Mouse (Mus musculus): ENCODE measurements around the gene Sipa1l1.
"Not testable (repeated sequence)": the region's sequence is repeated elsewhere in the genome, so short reads cannot be mapped to it uniquely, and the experiment has no call there.

Gene Sipa1l1

DNA sequence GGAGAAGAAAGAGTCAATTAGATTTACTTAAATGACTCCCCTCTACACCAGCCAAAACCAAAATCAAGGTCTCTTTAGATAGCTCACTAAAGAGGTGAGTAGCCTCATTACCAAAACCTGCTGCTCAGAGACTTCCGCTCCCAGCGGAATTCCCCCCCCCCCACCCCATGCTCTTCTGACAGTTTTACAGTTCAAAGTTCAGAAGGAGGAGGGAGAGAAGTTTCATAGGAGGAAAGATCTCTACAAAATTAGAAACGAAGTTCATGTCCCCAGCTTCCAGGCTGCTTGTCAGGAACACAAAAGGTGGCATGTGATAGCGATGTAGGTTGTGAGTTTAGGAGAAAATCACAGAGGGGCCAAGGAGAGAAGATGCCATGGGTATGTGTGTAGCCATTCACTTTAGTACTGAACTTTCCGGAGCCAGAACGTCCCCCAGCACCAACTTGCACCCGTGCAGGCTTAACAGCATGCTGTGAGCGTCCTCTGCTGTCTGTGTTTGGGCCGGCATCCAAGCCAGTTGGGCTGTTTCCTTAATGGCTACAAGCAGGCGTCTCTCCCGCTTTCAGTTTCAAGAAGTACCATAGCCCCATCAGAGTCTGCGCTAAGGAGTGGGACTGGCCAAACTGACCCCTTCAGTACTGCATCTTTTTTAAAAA, 300.7 kb downstream of the Sipa1l1 start:
- in situ Hi-C loops (cut with MboI, MseI), result loop anchor here (5.0 to 25.0 kb wide), 3 partner anchors 308 to 985 kb away; partner anchors contain the start of genes Cox16 and Map3k9

DNA sequence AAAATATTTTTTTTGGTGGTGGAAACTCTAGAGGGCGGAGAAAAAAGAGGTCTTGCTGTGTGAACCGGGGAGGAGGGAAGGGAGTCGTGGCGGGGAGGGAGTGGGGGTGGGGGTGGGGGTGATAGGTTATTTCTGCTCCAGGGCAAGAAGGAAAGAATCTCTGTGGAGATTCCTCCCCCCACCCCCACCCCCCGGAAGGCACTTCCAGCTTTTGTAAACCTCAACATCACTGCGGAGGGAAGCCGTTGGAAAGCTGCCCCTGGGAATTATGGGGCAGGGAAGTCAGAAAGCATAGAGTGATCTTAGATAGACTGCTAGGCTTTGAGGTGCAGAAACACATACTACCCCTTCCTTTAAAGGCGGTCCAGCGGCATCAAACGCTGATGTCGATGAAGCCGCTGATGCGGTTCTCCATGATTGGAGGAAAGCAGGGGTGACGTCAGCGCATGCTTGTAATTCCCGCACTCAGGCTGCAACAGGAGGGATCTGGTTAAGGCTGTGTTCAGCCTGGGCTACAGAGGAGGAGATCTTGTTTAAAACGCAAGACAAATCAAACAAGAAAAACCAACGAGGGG, 301.3 kb downstream of the Sipa1l1 start:
- in situ Hi-C loops (cut with MboI, MseI), result loop anchor here (5.0 to 25.0 kb wide), 3 partner anchors 308 to 986 kb away; partner anchors contain the start of genes Cox16 and Map3k9

DNA sequence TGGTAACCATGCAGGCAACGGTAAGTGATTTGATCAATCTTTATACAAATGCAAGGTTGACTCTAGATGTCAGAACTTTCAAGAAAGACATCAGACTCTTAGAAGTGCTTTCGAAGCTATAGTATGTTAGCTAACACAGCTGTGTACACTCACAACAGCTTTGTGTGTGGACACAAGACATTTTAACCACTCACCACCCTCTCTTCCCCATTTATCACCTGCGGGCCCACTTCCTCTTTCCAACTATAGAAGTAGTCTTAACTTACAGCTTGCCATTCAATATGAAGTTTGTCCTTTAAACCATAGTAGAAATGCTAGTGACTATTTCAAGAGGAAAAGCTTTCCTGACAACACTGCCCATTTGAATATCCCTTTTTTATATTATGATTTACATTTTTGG, 303.7 kb downstream of the Sipa1l1 start:
- in situ Hi-C loops (cut with MboI, MseI), result loop anchor here (5.0 to 25.0 kb wide), 3 partner anchors 310 to 988 kb away; partner anchors contain the start of genes Cox16 and Map3k9

DNA sequence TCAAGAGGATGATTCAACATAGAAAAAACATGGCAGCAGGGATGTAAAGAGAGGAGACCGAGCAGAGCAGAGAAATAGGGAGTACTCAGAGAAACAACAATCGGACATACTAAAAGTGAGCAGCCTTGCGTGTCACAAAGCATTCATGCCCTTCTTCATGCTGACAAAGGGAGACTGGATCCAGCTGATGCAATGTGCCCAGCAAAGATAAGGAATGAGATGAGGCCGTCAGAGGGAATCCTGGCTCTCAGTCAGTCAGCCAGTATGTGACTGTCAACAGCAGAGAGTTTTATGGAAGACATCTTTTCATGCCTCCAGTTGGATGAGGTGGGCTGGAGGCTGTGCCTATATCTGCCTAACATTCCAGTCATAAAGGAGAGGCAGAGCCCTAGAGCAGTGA, 304.1 kb downstream of the Sipa1l1 start:
- in situ Hi-C loops (cut with MboI, MseI), result loop anchor here (5.0 to 25.0 kb wide), 3 partner anchors 311 to 988 kb away; partner anchors contain the start of genes Cox16 and Map3k9

DNA sequence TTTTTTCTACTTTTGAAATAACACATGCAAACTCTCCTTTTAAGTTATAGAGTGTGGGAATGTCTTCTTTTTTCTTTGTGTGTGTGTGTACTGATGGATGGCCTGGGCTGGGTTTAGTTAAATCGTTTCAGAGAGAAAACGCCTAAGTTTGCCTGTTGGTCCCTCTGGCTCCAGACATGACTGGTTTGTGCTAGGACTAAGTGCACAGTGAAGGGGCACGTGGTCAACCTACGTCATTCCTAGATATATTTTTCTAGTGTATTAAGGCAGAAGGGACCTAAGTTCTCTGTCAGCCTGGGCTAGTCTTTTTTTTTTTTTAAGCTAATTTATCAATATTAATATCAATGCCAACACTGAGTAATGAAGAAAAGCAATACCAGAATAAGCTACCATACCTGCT, 305.3 kb downstream of the Sipa1l1 start:
- in situ Hi-C loops (cut with MboI, MseI), result loop anchor here (5.0 to 25.0 kb wide), 3 partner anchors 312 to 990 kb away; partner anchors contain the start of genes Cox16 and Map3k9

DNA sequence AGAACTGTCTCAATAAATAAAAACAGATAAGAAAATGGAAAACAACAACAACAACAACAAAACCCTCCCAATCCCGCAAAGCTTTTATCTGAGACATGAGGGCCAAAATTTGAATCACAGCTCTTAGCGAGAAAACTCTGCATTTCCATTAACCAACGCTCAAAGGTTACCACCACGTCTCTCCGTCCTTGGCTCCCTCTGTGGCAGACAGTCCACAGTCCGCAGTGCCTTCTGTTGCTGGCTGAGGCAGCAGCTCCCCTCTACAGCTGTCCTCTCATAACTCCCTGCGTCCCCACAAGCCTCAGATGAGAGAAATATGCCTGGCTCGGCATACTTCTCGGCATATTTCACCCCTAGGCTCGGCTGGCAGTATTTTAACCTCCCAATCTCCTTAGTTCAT, 306.9 kb downstream of the Sipa1l1 start:
- in situ Hi-C loops (cut with MboI, MseI), result loop anchor here (10.0 kb wide), 1 partner anchor 991 kb away; the partner anchor contains the start of gene Cox16

DNA sequence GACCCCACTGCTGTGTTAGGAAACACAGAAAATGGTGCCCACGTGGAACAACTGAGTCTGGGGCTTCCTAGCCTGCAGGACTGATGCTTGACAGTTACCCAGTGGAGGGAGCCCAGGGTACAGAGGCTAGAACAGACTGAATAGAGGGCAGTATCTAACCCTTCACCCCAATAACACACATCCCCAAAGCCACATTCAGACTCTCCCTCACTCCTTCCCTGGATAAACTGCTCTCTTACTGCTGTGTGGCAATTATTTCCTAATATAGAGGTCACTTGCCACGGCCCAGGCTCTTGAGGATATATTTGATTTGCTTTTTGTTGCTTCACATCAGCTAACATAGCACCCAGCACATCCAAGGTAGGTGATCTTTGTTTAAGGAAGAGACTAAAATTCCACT, 307.5 kb downstream of the Sipa1l1 start:
- in situ Hi-C loops (cut with MboI, MseI), result loop anchor here (10.0 kb wide), 1 partner anchor 992 kb away; the partner anchor contains the start of gene Cox16

DNA sequence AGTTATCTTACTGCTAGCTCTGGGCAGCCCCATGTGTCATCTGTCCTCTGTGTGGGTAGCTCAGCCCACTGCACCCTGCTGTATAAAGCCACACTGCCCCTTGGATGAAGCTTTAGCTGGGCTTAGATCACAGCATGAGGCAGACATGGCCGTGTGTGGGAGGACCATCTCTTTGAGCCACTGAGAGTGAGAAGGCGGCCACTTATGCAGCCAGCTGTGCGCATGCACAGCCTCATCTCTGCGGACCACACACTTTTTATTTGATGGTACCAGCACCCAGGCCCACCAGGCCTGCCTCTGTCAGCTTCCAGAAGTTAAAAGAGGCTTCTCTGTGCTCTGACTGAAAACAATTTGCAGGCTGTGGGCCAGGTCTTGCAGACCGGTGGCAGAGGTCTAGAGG, 308.7 kb downstream of the Sipa1l1 start:
- in situ Hi-C loops (cut with MboI, MseI), result loop anchor here (10.0 kb wide), 1 partner anchor 993 kb away; the partner anchor contains the start of gene Cox16

DNA sequence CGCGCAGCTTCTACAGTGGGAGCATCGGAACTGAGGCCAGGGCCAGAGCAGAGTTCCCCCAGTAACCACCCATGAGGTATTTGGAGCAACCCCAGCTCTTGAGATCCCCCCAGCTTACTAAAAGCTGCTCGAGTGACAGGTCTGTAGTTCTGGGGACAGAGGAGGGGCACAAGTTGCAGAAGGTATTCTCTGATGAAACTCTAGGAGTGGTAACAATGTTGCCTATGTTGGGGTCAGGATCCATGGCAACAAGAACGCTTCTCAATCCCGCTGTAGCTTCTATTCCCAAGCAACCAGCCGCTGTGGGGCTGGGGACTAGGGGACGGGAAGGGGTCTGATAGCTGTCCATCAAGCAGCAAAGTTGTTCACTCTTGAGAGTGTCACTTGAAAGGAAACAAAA, 309.1 kb downstream of the Sipa1l1 start:
- in situ Hi-C loops (cut with MboI, MseI), result loop anchor here (10.0 kb wide), 1 partner anchor 993 kb away; the partner anchor contains the start of gene Cox16

DNA sequence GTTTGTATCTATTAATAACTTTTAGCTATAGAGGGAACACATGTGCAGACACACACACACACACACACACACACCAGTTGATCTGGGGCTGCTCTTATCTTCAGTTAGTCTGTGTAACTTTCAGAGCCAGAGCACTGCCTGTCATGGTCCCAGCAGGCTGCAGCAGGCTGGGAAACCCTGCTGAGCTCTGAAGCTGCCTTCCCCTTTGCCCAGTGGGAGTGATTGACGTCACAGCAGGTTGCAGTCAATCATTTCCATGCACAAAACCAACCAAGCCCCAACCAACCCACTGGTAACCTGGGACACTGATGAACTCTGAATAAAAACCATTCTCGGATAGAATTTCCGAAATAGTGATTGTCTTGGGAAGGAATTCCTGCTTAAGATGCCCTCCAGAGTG, 310.3 kb downstream of the Sipa1l1 start:
- in situ Hi-C loops (cut with MboI, MseI), result loop anchor here (10.0 kb wide), 1 partner anchor 995 kb away; the partner anchor contains the start of gene Cox16

DNA sequence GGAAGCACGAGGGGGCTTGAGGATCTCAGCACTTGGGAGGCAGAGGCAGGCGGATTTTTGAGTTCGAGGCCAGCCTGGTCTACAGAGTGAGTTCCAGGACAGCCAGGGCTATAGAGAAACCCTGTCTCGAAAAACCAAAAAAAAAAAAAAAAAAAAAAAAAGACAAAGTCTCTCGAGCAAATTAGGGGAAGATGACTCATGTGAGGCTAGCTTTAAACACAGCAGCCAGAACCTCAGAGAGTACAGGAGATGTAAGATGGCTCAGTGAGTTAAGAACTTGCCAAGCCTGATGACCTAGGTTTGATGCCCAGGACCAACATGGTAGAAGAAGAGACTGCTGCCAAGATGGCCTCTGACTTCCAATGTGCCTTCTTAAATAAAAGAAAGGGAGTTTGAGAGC, 311.3 kb downstream of the Sipa1l1 start:
- in situ Hi-C loops (cut with MboI, MseI), result not testable (repeated sequence)

DNA sequence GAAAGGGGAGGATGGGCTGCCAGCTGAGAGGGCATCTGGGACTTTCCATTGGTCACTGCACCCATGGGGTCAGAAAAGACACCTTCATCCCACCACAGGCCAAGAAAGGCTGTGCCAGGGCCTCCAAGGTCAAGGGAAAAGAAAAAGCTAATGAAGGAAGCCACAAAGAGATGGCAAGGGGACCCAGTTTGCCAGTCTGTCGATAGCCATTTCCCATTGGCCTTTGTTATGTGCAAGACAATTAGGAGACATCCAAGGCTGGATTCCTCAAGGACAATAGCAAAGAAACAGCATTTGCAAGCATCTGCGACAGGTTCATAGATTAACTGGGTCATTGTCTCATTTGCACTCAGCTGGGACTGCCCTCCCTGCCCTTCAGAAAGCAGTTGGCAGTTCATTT, 316.3 kb downstream of the Sipa1l1 start:
- in situ Hi-C loops (cut with MboI, MseI), result no loop called here

DNA sequence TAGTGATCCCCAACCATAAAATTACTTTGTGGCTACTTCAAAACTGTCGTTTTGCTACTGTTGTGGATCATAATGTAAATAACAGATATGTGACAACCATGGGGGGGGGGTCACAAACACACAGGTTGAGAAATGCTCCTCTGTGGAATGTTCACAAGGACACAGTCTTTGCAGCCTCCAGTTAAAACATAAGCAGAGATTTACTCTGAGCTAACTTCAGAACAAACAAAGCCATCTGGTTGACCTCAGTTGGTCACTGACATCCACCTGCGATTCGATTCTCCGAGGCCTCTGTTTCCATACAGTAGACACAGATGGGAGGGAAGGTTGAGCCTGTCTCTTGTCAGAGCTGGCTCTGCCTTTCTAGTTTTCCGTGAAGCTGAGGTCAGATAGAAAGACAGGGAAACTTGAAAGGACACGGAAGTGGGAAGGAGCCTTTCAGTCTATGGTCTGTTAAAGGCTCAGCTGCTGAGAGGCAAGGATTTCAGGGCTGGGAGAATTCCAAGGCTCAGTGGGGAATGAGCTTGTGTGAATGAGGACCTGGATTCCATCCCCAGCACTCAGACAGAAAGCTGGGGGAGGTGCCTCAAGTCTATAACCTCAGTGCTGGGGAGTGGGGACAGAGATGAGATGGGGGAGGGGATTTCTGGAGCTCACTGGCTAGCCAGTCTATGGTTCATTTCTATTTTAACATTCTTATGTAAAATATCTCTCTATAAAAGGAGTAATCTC, 317.9 kb downstream of the Sipa1l1 start:
- in situ Hi-C loops (cut with MboI, MseI), result no loop called here

DNA sequence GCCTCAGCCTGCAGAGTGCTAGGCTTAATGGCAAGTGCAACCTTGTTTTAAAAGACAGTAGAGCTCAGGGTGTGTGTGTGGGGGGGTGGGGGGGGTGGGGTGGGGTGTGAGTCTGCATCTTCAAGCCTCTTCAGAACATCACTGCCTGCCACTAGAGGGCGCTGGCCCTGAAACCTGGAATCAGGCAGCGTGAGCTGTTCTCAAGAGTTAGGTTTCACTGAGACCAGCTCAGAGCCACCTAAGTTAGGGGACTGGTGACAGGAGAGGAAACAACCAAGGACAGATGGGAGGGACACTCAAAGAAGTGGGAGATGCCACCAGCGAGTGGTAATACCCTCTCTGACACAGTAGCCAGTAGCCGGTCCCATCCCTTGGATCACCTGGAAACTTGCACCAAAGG, 320.0 kb downstream of the Sipa1l1 start:
- in situ Hi-C loops (cut with MboI, MseI), result no loop called here

DNA sequence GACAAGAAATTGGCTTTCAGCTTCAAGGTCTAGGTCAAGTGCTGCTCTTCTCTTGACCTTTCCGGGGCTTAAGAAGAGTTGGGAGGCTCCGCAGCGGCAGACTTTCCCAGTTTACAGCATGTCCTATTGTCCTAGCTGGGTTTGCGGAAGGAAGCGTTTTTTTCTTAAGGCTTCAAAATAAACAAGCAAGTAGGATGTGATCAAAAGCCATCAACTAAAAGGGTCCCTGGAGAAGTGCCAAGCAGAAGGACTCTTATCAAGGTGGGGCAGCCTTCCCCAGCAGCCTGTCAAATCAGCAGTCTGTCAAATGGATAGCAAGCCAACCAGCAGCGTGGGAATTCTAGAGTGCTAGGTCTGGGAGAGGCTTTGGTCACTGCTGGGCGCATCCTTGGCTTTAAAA, 320.5 kb downstream of the Sipa1l1 start:
- in situ Hi-C loops (cut with MboI, MseI), result no loop called here

DNA sequence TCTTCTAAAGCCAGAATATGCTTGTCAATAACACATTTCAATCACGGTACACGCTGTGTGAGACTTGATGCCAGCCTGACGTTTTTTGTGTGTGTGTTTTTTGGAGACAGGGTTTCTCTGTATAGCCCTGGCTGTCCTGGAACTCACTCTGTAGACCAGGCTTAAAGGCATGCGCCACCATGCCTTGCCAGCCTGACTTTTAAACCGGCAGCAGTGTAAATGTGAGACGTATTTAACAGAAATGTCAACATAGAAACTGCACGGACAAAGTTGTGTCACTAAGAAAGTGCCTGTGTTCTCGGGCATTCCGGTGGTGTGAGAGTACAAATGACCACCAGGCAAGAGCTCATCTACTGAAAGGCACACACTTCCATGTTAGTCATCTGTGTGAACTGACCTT, 323.3 kb downstream of the Sipa1l1 start:
- in situ Hi-C loops (cut with MboI, MseI), result no loop called here

DNA sequence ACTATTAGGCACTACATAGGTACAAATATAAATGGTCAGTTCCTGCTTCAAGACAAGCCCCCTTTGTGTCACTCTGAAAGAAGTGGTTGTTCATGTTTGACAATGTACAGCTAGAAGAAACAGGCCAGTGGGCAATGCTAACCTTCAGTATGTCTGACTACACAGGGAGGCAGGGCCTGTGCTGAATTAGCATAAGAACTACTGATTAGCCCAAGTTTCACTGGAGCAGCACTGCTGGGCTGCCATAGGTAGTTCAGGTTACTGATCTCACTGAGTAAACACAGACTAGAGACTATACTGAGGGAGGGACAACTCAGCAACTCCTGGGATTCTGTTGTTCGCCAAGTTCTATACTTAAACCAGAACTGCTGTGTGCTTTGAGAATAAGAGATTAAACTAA, 324.1 kb downstream of the Sipa1l1 start:
- in situ Hi-C loops (cut with MboI, MseI), result not testable (repeated sequence)

DNA sequence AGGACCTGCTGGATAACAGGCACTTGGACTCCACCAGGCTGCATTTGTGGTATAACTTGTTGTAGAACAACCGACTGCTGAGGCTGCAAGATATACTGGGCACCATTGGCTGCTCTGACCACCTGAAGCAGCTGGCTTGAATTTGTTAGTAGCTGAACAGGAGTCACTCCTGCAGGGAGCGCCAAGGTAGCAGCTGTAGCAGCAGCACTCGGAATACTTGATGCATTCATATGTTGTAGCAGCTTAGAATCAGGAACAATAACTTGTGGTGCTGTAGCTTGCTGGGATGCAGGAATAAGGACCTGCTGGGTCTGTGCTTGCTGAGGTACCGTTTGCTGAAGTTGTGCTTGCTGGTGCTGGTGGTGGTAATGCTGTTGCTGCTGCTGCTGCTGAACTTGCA, 326.8 kb downstream of the Sipa1l1 start:
- in situ Hi-C loops (cut with MboI, MseI), result no loop called here

DNA sequence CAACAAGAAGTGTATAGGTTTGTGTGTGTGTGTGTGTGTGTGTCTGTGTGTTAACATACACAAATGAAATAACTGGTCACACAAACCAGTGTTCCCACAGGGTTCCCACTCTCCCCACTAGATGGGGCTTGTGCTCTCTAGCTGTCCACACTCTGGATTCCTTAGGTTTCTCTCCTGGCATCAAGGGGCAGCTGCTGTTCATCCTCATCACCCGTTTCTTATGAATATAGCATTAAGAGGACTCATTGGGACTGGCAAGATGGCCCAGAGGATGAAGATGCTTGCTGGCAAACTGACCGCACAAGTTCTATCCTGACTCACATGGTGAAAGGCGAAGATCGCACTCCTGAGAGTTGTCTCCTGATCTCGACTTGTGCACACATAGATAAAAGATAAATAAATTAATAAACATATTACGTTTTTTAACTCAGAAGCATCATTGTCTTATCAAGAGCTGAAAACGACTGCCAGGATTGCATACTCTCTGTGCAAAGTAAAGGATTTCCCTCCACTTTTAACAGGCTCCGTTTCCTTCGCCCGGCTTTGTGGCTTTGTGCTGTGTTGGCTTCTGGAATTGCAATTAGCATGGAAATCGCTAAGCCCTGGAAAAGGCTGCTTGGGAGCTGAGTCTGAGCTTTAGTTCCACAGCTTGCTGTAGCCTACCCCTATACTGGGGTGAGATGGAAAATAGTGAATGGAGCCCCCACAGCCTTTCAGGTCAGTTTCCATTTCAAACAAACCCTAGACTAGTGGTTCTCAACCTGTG, 328.9 kb downstream of the Sipa1l1 start:
- in situ Hi-C loops (cut with MboI, MseI), result no loop called here

DNA sequence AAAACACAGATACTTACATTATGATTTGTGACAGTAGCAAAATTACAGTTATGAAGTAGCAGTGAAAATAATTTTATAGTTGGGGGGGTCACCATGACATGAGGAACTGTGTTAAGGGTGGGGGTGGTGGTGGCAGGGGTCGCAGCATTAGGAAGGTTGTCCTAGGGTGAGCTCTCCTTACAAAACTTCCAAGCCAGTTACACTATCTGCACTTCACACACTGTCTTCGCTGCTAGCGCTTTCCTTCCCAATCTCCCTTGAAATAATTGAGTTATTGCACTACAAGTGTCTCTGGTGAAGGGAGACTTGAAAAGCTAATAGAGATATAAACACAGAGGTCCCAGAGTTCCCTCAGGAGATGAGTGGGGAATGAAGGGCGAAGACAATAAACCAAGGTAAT, 329.6 kb downstream of the Sipa1l1 start:
- in situ Hi-C loops (cut with MboI, MseI), result no loop called here

DNA sequence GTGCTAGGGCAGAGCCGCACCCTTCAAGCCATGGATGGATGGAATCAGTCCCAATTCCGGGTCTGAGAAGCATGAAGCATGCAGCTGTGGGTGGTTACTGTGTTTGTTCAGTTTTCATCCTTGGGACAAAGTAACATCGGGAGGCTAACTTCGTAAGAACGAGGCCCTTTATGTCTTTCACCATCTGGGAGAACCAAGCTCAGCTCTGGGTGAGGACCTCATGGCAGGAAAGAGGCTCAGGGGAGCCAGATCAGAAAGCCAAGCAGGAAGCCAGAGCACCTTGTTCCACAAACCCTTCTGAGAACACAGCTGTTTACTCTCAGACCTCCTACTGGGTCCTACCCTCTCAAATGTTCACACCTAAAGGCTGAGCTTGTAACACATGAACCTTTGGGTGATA, 330.6 kb downstream of the Sipa1l1 start:
- in situ Hi-C loops (cut with MboI, MseI), result no loop called here
